Mouse (Mus musculus) heart, adult 2 months (tissue): Measurements from ENCODE around the gene Trpv2. TPM values are rescaled to one million over a fixed set of nuclear protein-coding genes. Genes with fewer than 3 reads are reported as not detected.
"Not testable (repeated sequence)": the region's sequence is repeated elsewhere in the genome, so short reads cannot be mapped to it uniquely, and the experiment has no call there.

Experiments
- DNase-seq, 2 experiments: peaks; one replicate each; pipeline ENCODE4 v3.0.0; 2021
- H3K27ac ChIP-seq: fragments of 200-600 bp; 2 replicates; pipeline ENCODE4 v1.8.1; 2022
- H3K27me3 ChIP-seq: fragments of 200-500 bp; 2 replicates; pipeline ENCODE4 v1.6.1; 2012; ENCODE audit warnings: mild to moderate bottlenecking, low read length, inconsistent platforms, mixed read lengths; ENCODE audit not compliant: control insufficient read depth, insufficient read depth
- H3K36me3 ChIP-seq: fragments of 200-500 bp; 2 replicates; pipeline ENCODE4 v1.6.1; 2012; ENCODE audit warnings: low read length, inconsistent platforms; ENCODE audit not compliant: control insufficient read depth, insufficient read depth
- H3K4me1 ChIP-seq: fragments of 200-500 bp; 2 replicates; pipeline ENCODE4 v1.6.1; 2011; ENCODE audit warnings: low read length; ENCODE audit not compliant: control insufficient read depth, insufficient read depth
- H3K4me3 ChIP-seq: fragments of 200-600 bp; 2 replicates; pipeline ENCODE4 v1.8.1; 2022
- H3K79me2 ChIP-seq: fragments of 200-500 bp; replicated peaks from 2 replicates; pipeline ENCODE4 v1.6.1; 2012; ENCODE audit warnings: mild to moderate bottlenecking, inconsistent platforms, low read length, moderate library complexity, mixed read lengths; ENCODE audit not compliant: control insufficient read depth, insufficient read depth
- H3K9ac ChIP-seq: fragments of 200-500 bp; 2 replicates; pipeline ENCODE4 v1.6.1; 2012; ENCODE audit warnings: low read depth, mild to moderate bottlenecking, control low read depth, inconsistent platforms, low read length, mixed read lengths
- CTCF ChIP-seq: fragments of 200-600 bp; IDR thresholded peaks from 2 replicates; pipeline ENCODE4 v1.8.1; 2022; ENCODE audit warnings: antibody characterized with exemption, mild to moderate bottlenecking, moderate library complexity
- EP300 ChIP-seq: fragments of 200-500 bp; IDR thresholded peaks from 2 replicates; pipeline ENCODE4 v1.6.1; 2011; ENCODE audit warnings: low read depth, low read length, control low read depth; ENCODE audit not compliant: insufficient read depth
- POLR2A ChIP-seq: fragments of 200-500 bp; IDR thresholded peaks from 2 replicates; pipeline ENCODE4 v1.6.1; 2011; ENCODE audit warnings: mild to moderate bottlenecking, low read depth, low read length, control low read depth; ENCODE audit not compliant: insufficient read depth
- WGBS: fragments of 180-500 bp; shearing (Covaris S2); methylation state at CpG from one replicate; pipeline ENCODE4 v1.1.7; 2018; 5-methylcytosine and 5-hydroxymethylcytosine counted together
- intact Hi-C: fragments of 180-260 bp; cut with DNase I; formaldehyde crosslinking; loops from one replicate; pipeline ENCODE4 v1.15.1; 2025
- polyA plus RNA-seq: library from polyadenylated mRNA; depleted of rRNA; stranded (reverse); fragments of >200 nt; gene quantifications from 2 replicates; pipeline ENCODE4 v1.2.3, GENCODE M21; 2012; rRNA removed
- total RNA-seq, 2 experiments: library from RNA; stranded (reverse); gene quantifications; 2 replicates each; pipeline ENCODE4 v1.2.3; 2021

Gene Trpv2
- total and polyA plus RNA-seq, 3 experiments: 2.6 to 4.6 (median 3.5) TPM

GRCm38 (mm10) chr11:62647661-62648590 lies 73.6 kb downstream of the Trpv2 start, which contains the start of gene Lrrc75a:
Gene Lrrc75a (minus strand): TSS chr11:62648523.
- peak in 1 of 2 experiments; percentile 71 for DNase-seq
- Histone ChIP-seq H3K4me1 (peaks cover 36% of the 10 kb centered on the region), H3K4me3 (peak within 1 kb of the TSS; percentile 66), H3K27me3 (no peaks in the 10 kb centered on the region), H3K36me3 (no peaks in the 10 kb centered on the region; the same call in 1 of the 2 replicates), H3K9ac (peak within 1 kb of the TSS; percentile 95), H3K27ac (peak within 1 kb of the TSS; percentile 69), H3K79me2 (no peaks in the 10 kb centered on the region)
- intact Hi-C loops: loop anchor here (1.0 to 5.0 kb wide), 4 partner anchors 17 to 96 kb away; partner anchors contain the start of gene Ubb
- TF ChIP-seq POLR2A (no peak), EP300 (no peak), CTCF (no peak)
- WGBS: 3% methylated on average over 72 of the region's 86 CpGs

- H3K27ac ChIP-seq: peak within 1 kb of the TSS; percentile 69
- no peaks in the 10 kb centered on the region for H3K27me3 ChIP-seq
- H3K79me2 ChIP-seq: no peaks in the 10 kb centered on the region
- peak within 1 kb of the TSS; percentile 66 for H3K4me3 ChIP-seq
- no peaks in the 10 kb centered on the region; the same call in 1 of the 2 replicates for H3K36me3 ChIP-seq
- no peak for TF ChIP-seq EP300
- TF ChIP-seq POLR2A: no peak
- peak; percentile 80 for TF ChIP-seq CTCF
- 5% methylated on average over 33 of the region's 53 CpGs for WGBS
- peak; percentile 95 for DNase-seq
- H3K4me1 ChIP-seq: peaks cover 28% of the 10 kb centered on the region
- intact Hi-C loops: loop anchor here (1.0 to 5.0 kb wide), 4 partner anchors 18 to 96 kb away; partner anchors contain the start of gene Ubb
- peak within 1 kb of the TSS; percentile 95 for H3K9ac ChIP-seq
These were observed 74.5 kb downstream of the Trpv2 start, which contains the start of gene Mmgt2 for GRCm38 (mm10) chr11:62648591-62649391. Gene Mmgt2 (plus strand): TSS chr11:62648664.

DNA sequence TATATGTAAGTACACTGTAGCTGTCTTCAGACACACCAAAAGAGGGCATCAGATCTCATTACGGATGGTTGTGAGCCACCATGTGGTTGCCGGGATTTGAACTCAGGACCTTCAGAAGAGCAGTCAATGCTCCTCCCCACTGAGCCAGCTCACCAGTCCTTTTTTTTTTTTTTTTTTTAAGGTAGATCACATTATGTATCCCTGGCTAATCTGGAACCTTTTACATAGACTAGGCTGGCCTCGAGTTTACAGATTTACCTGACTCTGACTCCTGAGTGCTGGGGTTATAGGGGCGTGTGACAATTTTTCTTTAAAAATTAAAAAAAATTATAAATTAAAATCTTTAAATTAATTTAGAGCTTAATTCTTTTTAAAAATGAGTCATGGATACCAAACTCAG lies 75.5 kb downstream of the Trpv2 start:
- intact Hi-C loops: loop anchor here (2.0 to 5.0 kb wide), 3 partner anchors 19 to 98 kb away; partner anchors contain the start of gene Ubb

More for the DNA sequence above, 75.5 kb downstream of the Trpv2 start:
- H3K4me3 ChIP-seq, H3K27ac ChIP-seq, H3K36me3 ChIP-seq, H3K9ac ChIP-seq, H3K79me2 ChIP-seq, H3K27me3 ChIP-seq, DNase-seq: not testable (repeated sequence)
- WGBS: 95% methylated on average over 4 of the region's 4 CpGs
- peaks cover 26% of the 10 kb centered on the region for H3K4me1 ChIP-seq

Other genes with a start within 250 kb of the Trpv2 start
- gene Pigl, start 116.0 kb upstream of the Trpv2 start, total RNA-seq: 1 to 10 TPM; 3.1 to 3.5 TPM
- gene Pigl, start 116.0 kb upstream of the Trpv2 start, polyA plus RNA-seq: 3.5 and 4.8 TPM in 2 replicates
- 100 to 1,000 TPM; 124 to 133 TPM for gene Ncor1, start 115.9 kb upstream of the Trpv2 start, total RNA-seq
- gene Ncor1, start 115.9 kb upstream of the Trpv2 start, polyA plus RNA-seq: 79.1 and 102 TPM in 2 replicates
- 10 to 100 TPM; 25.0 to 25.8 TPM for gene Cenpv, start 35.2 kb upstream of the Trpv2 start, total RNA-seq
- gene Cenpv, start 35.2 kb upstream of the Trpv2 start, polyA plus RNA-seq: 30.8 and 54.7 TPM in 2 replicates
- gene Ubb, start 23.3 kb upstream of the Trpv2 start, total RNA-seq: 100 to 1,000 TPM; 626 to 699 TPM
- gene Ubb, start 23.3 kb upstream of the Trpv2 start, polyA plus RNA-seq: 1,026 and 1,119 TPM in 2 replicates
- 1 to 10 TPM; 3.3 to 4.2 TPM for gene Lrrc75a, start 74.0 kb downstream of the Trpv2 start, total RNA-seq
- 6.2 and 9.6 TPM in 2 replicates for gene Lrrc75a, start 74.0 kb downstream of the Trpv2 start, polyA plus RNA-seq
- 1 to 10 TPM; 5.8 to 8.6 TPM for gene Mmgt2, start 74.2 kb downstream of the Trpv2 start, total RNA-seq
- 8.7 and 8.9 TPM in 2 replicates for gene Mmgt2, start 74.2 kb downstream of the Trpv2 start, polyA plus RNA-seq
- gene Zfp287, start 157.4 kb downstream of the Trpv2 start, total RNA-seq: 1 to 10 TPM; 1.9 to 2.5 TPM
- gene Zfp287, start 157.4 kb downstream of the Trpv2 start, polyA plus RNA-seq: 1.4 and 1.9 TPM in 2 replicates
- gene Gm10428, start 178.6 kb downstream of the Trpv2 start, total RNA-seq: not detected
- not detected in 2 replicates for gene Gm10428, start 178.6 kb downstream of the Trpv2 start, polyA plus RNA-seq
- under 1 TPM; 0.41 to 0.42 TPM for gene Zfp286, start 215.0 kb downstream of the Trpv2 start, total RNA-seq
- 0.70 and 1.3 TPM in 2 replicates for gene Zfp286, start 215.0 kb downstream of the Trpv2 start, polyA plus RNA-seq
- 1 to 10 TPM; 6.5 to 7.4 TPM for gene Trim16, start 245.7 kb downstream of the Trpv2 start, total RNA-seq
- 4.0 and 5.9 TPM in 2 replicates for gene Trim16, start 245.7 kb downstream of the Trpv2 start, polyA plus RNA-seq